Mouse (Mus musculus) C2C12 (cell line): ENCODE measurements around the gene Arpp19.

Experiments used
- CTCF ChIP-seq: IDR thresholded peaks from one replicate; pipeline ENCODE4 v1.5.1; 2011; ENCODE audit not compliant: control insufficient read depth, insufficient read depth, insufficient read length
- USF1 ChIP-seq: IDR thresholded peaks from one replicate; pipeline ENCODE4 v1.6.1; 2011; ENCODE audit warnings: low read depth, mild to moderate bottlenecking, control low read depth, moderate library complexity

GRCm38 (mm10) chr9:75070457-75071028 lies 33.1 kb downstream of the Arpp19 start, which contains the start of gene Myo5a:
- no peak for TF ChIP-seq USF1
- no peak for TF ChIP-seq CTCF
